Mouse (Mus musculus): ENCODE measurements around the gene Lrig3.

Lrig3 gene

GRCm38 (mm10) chr10:125964709-125965108 is 1.3 kb upstream of the Lrig3 start:
- DNase-seq (ENCODE audit: low read depth, low spot score) = no peak

GRCm38 (mm10) chr10:125966481-125967251 is 698 bp downstream of the Lrig3 start:
- DNase-seq (ENCODE audit: low read depth, low spot score) = no peak

- no peak for DNase-seq (ENCODE audit: low read depth, low spot score)
Measured at GRCm38 (mm10) chr10:125967436-125968160, 1.6 kb downstream of the Lrig3 start.

- no peak for DNase-seq (ENCODE audit: low read depth, low spot score)
Measured at GRCm38 (mm10) chr10:125968191-125969132, 2.5 kb downstream of the Lrig3 start.

GRCm38 (mm10) chr10:125969133-125969490 is 3.1 kb downstream of the Lrig3 start:
- no peak for DNase-seq (ENCODE audit: low read depth, low spot score)

- no peak for DNase-seq (ENCODE audit: low read depth, low spot score)
Measured at GRCm38 (mm10) chr10:125970031-125970430, 4.1 kb downstream of the Lrig3 start.

- no peak for DNase-seq (ENCODE audit: low read depth, low spot score)
Measured at GRCm38 (mm10) chr10:125970500-125970899, 4.5 kb downstream of the Lrig3 start.

- DNase-seq (ENCODE audit: low read depth, low spot score) = no peak
Measured at GRCm38 (mm10) chr10:125973726-125974125, 7.8 kb downstream of the Lrig3 start.

GRCm38 (mm10) chr10:125981938-125982337 is 16.0 kb downstream of the Lrig3 start:
- peak; percentile 21 for DNase-seq (ENCODE audit: low read depth, low spot score)

GRCm38 (mm10) chr10:125984473-125985035 is 18.6 kb downstream of the Lrig3 start:
- no peak for DNase-seq (ENCODE audit: low read depth, low spot score)

GRCm38 (mm10) chr10:125985795-125986194 is 19.8 kb downstream of the Lrig3 start:
- DNase-seq (ENCODE audit: low read depth, low spot score) = no peak

- DNase-seq (ENCODE audit: low read depth, low spot score) = no peak
Measured at GRCm38 (mm10) chr10:125986443-125986842, 20.5 kb downstream of the Lrig3 start.

GRCm38 (mm10) chr10:125987307-125987706 is 21.3 kb downstream of the Lrig3 start:
- DNase-seq (ENCODE audit: low read depth, low spot score) = no peak

GRCm38 (mm10) chr10:125988037-125988436 is 22.1 kb downstream of the Lrig3 start:
- no peak for DNase-seq (ENCODE audit: low read depth, low spot score)

GRCm38 (mm10) chr10:125989890-125990289 is 23.9 kb downstream of the Lrig3 start:
- DNase-seq (ENCODE audit: low read depth, low spot score) = peak; percentile 67

- DNase-seq (ENCODE audit: low read depth, low spot score) = peak; percentile 60
Measured at GRCm38 (mm10) chr10:125990394-125990793, 24.4 kb downstream of the Lrig3 start.

- no peak for DNase-seq (ENCODE audit: low read depth, low spot score)
Measured at GRCm38 (mm10) chr10:125991819-125992218, 25.9 kb downstream of the Lrig3 start.

- DNase-seq (ENCODE audit: low read depth, low spot score) = peak; percentile 62
Measured at GRCm38 (mm10) chr10:125994855-125995254, 28.9 kb downstream of the Lrig3 start.

GRCm38 (mm10) chr10:125995701-125996100 is 29.7 kb downstream of the Lrig3 start:
- DNase-seq (ENCODE audit: low read depth, low spot score) = no peak

- peak; percentile 51 for DNase-seq (ENCODE audit: low read depth, low spot score)
Measured at GRCm38 (mm10) chr10:125996989-125997388, 31.0 kb downstream of the Lrig3 start.

- DNase-seq (ENCODE audit: low read depth, low spot score) = no peak
Measured at GRCm38 (mm10) chr10:125999561-125999960, 33.6 kb downstream of the Lrig3 start.
